Mouse (Mus musculus): Measurements from ENCODE around the gene Chrm4.

GRCm38 (mm10) chr2:91971231-91972097, 44.4 kb downstream of the Chrm4 start:
- TF ChIP-seq CTCF (IDR thresholded peaks at IDR 0.05; ENCODE audit: control insufficient read depth, insufficient read depth, insufficient read length) (no peak), CEBPB (IDR thresholded peaks at IDR 0.05; ENCODE audit: low read depth) (no peak), FOSL1 (IDR thresholded peaks at IDR 0.05; ENCODE audit: insufficient read depth, low read length, poor library complexity, severe bottlenecking) (no peak), USF1 (IDR thresholded peaks at IDR 0.05; ENCODE audit: low read depth) (no peak), MAX (IDR thresholded peaks at IDR 0.05) (no peak), MYOD1 (IDR thresholded peaks at IDR 0.05; ENCODE audit: control insufficient read depth, insufficient read length, low read depth) (no peak)
